Mouse (Mus musculus) erythroblast, adult 5-6 weeks (primary cell): ENCODE measurements around the gene Crtc3. TPM values are rescaled to one million over a fixed set of nuclear protein-coding genes. Genes with fewer than 3 reads are reported as not detected.

Experiments
- ATAC-seq: replicated peaks from 2 replicates; pipeline ENCODE4 v1.8.0; 2016; ENCODE audit warnings: moderate number of reproducible peaks, mild to moderate bottlenecking, moderate TSS enrichment, inconsistent platforms; ENCODE audit not compliant: poor library complexity, low FRiP score, severe bottlenecking
- total RNA-seq, 2 experiments: library from RNA; stranded (forward) in 1 of 2; stranded (reverse) in 1 of 2; fragments of 150-400 nt in 1 of 2; fragments of 200-764, 138-1000 nt in 1 of 2; gene quantifications; 2 replicates each; pipeline versions ENCODE4 v1.2.3 to v1.2.4; 2015 to 2017; ENCODE audit warnings: low replicate concordance in 2 of 2

The Crtc3 gene
- total RNA-seq, 2 experiments from 2014 or later = 1.5 to 11.8 TPM

DNA sequence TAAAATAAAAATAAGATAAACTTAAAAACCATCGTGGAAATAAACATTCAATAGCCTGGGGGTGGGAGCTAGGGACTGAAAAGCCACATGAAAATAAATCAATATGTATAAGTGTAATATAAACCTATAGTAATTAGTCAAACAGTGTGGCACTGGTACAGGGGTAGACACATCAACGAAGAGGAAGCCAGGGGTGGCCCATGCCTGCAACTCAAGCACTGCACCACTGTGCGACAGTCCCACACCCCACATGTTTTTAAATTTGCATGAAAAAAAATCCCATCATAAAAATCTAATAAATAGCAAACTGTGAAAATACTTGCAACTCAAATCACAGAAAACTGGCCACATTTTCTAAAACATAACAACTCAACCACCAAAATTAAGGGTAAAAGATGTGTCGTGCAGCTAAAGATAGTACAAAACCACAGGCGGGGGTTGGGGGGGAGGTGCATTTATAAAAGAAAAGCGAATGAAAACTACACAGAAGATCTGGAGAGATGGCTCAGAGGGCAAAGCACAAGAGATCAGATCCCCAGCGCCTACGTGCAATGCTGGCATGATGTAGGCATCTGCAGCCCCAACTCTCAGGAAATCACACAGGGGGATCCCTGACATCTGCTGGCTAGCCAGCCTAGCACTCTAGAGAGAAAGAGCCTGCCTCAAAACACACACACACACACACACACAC, 45.6 kb downstream of the Crtc3 start:
- no peak for ATAC-seq

DNA sequence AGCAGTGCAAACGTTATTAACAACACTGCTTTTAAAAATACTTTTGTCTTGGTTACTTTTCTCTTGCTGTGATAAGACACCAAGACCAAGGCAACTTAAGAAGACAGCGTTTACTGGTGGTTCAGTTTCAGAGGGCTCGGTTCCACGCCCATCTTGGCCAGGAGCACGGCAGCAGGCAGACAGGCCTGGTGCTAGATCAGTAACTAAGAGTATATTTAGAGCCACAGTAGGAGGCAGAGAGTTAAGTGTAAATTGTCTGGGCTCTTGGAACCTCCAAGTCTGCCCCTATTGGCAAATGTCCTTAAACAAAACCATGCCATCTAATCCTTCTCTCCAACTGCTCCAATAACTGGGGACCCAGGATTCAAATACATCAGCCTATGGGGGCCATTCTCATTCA, 46.1 kb downstream of the Crtc3 start:
- ATAC-seq = no peak

DNA sequence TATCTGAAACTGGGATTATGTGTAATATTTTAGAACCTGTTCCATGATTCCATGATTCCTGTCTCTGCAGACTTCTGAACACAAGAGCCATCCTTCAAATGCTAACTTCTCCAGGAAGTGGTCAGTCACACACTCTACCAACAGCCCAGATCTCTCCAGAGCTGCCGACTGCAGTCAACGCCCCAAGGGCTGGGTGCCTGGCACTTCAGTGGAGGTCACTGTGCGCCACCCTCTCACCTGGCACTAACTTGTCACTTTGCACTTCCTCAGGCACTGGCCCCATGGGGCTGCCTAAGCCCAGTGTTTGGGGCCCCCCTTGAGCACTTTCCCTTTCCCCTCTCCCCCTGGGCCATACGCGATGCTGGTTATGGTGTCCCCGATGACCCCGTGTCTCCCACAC, 46.8 kb downstream of the Crtc3 start:
- ATAC-seq = no peak

DNA sequence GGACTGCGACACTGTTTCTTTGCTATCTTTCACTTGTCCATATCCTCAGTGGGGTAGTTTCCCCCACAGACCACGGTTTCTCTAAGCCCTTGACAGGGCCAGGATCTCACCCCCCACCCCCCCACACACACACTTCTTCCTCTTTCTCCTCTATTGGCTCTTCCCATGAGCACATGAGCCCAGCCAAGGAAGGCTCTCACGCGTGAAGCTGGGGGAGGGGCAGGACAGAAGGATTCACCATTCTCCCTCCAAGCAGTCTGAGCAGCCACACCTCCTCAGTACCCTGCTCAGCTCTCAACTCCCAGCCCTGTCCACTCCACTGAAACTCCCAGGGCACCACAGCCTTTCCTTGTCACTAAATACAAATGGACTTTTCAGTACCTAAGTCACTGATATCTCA, 47.2 kb downstream of the Crtc3 start:
- no peak for ATAC-seq

GRCm38 (mm10) chr7:80639981-80640380, 48.7 kb downstream of the Crtc3 start:
- no peak for ATAC-seq

DNA sequence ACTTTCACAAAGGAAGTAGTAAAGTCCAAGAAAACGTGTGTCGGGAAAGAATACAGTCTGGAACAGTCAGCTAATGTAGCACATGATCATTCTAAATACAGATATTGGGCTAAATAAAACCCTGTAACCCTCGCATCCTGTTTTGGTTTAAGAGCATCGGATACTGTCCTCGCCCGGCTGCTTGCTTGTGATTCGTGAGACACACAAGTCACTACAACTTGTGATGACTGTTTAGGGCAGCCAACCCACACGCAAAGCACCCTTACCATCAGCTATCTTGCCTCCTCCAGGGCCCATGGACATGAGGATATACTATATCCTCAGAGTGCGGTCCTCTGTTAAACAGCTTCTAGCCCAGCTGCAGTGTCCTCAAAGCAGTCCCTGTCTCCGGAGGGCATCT, 50.2 kb downstream of the Crtc3 start:
- no peak for ATAC-seq

DNA sequence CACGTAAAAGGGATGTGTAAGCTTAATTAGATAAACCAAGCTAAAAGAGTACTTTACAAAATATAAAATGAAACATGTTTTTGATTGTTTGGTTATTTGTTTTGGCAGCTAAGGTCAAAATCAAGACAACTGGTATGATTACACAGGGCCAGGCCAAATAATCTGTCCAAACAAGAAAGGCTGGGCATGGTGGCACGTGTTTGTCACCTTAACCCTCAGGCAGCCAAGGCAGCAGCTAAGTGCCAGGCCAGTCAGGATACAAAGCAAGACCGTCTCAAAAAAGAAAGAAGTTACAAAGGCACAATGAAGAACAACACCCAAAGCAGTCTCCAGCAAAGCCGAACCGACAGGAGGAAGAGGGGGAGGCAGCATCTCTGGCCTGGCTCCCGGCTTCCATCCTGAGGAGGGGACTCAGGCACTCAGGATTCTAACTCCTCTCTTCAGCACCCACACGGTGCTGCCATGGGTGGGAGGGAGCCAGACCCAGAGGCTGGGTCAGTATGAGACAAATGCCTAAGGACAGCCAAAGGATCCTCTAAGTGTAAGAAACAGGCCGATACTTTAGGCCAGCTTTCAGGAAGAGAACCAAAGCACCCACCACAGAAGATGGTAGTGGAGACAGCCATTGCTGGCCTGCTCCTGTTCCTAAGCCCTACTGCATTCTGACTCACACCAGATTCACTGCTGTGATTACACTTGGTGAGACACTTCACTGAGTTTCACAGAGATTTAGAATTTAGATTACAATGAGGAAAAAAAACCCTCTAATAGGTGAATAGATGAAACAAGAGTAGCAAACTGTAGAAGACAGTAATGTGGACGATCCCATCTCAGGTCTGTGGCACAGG, 51.5 kb downstream of the Crtc3 start:
- no peak for ATAC-seq

DNA sequence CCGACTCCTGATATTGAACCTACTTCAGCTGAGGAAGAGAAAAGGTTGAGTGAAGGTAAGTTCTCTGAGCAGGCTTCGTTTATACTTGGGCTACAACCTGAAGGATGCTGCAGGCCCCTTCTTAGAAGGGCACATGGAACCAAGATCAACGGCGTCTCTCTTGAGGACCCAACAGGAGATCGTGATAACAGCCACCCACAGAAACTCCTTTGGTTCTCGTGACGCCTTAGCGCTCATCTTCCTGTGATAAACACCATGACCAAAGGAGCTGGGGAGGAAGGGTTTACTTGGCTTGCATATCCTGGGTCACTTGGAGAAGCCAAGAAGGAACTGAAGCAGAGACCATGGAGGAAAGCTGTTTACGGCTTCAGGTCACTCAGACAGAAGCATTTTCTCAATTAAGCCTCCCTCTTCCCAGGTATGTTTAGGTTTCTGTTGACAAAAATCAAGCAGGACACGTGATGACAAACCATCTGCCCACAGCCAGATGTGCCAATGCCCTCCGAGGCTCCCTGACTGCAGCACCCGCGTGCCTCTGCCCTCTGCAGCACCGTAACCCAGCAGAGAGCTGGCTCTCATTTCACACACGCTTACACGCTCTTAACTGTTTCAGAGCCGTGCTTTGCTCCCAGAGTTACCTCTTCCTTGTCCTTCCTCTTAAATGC, 52.3 kb downstream of the Crtc3 start:
- no peak for ATAC-seq

DNA sequence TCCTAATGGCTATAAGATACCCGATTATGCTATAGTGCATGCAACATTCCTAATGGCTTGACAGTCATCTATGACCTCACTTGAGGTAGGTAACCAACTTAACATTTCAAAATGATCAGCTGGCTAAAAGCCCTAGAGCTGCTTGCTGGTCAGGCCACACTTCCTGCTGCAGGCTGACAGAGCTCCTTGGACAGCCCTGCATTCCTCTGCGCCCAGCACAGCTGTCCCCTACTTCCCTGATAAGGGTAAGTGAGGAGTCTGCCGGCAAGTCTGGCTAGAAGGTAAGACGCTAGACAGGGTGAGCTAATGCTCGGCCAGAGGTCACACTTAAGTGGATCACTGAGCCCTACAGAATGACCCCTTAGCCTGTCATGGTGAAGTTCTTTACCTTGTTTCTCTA, 52.8 kb downstream of the Crtc3 start:
- no peak for ATAC-seq

DNA sequence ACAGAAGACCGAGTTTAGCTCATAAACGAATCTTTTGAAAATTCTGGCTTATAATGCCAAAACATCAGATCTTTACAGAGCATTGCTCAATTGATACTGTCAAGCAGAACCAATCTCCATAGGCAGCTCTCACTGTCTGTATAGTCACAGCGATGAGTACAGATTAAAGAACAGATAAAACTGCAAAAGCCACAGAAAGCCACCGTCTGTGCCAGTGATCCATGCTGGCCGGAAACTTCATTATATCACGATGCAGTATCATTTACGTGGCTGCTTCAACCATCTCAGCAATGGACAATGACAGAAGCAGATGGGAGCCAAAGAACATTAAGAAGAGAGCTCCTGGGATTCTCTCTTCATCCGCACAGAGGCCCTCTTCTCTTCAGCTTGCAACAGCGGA, 53.9 kb downstream of the Crtc3 start:
- no peak for ATAC-seq

DNA sequence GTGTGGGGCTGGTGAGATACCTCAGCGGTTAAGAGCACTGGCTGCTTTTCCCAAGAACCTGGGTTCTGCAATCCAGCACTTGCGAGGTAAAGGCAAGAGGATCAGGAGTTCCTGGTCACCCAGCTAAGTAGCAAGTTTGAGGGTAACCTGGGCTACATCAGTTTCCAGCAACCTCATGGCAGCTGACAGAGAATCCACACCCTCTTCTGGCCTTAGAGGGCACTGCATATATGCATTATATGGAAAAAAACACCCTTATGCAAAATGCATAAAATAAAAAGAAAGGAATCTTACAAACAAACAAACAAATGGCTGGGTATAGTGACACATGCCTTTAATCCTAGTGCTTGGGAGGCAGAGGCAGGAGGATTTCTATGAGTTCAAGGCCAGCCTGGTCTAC, 55.0 kb downstream of the Crtc3 start:
- no peak for ATAC-seq

DNA sequence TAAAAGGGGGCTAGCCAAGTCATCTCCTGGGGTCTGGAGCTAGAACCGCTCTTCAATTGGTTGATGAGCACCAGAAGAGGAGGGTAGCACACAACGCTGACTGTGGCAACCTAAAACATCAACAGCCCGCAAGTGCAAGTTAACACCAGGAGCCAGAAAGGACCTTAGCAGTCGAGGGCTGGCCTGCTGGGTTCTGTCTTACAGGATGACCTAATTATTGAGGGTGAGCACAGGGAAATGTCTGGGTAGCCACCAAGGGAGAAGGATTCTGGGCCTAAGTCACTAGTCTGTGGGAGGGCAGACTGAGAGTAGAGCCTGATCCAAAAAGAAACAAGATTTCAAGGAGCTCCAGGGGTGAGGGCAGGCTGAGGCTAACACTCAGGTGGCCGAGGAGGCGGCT, 56.7 kb downstream of the Crtc3 start:
- ATAC-seq = no peak

GRCm38 (mm10) chr7:80631405-80631804, 57.3 kb downstream of the Crtc3 start:
- ATAC-seq = no peak

- no peak for ATAC-seq
Observed at GRCm38 (mm10) chr7:80629369-80629768, 59.3 kb downstream of the Crtc3 start.

DNA sequence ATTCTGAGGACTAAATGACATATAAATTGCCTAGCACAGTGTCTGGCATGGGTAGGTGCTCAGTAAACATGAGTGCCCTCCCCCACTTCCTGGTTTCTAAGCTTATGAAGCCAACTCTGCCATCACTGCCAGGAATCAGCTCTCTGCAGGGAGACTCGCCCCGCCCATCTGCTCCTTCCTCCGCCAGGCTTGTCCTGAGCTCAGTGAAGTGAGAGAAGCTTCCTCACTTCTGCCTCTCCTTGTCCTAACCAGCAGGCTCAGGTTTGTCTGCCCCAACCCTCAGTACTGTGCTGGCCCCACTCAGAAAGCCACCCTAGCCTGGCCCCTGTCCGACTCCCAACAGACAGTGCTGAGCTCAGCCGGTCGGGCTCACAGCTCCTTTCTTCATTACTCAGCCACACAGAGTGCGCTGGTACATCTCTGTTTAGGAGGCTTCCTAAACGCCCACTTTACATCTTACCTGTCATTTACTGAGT, 59.9 kb downstream of the Crtc3 start:
- ATAC-seq = peak; percentile 32

- ATAC-seq = no peak
Observed at GRCm38 (mm10) chr7:80626943-80627342, 61.7 kb downstream of the Crtc3 start.

DNA sequence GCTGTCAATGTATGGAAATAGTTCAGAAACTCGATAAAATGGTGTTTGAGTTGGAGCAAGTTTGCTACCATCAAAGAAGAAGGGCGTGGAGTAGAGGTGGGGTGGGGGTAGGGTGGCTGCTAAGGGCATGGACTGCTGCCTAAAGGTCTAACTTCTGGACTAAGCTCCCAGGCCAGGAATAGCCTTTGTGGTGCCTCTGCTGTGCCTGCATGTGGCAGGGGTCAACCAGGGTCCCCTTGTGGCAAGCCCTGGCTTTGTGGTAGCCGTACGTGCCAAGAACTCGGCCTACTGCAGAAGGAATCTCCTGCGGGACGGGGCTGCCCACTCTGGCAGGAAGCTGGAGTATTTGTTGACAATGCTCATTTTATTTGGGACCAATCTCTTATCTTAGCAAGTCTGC, 62.8 kb downstream of the Crtc3 start:
- ATAC-seq = no peak

DNA sequence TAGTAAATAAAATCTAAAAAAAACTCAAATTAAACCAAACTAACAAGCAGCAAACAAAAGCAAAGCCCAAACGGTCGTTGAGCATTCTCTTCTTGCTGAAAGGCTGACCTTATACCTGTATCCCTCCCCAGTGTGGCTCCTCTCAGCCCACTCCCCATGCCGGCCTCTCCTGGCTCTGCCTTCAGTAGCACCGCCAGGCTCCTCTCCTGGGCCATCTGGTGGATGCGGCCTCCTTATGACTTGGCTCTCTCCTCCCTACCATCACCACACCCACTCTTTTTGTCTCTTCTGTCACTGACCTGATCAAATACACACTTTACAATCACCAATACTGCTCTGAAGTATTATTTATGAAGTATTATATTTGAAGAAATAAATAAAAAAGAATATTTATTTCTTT, 65.4 kb downstream of the Crtc3 start:
- ATAC-seq = no peak

DNA sequence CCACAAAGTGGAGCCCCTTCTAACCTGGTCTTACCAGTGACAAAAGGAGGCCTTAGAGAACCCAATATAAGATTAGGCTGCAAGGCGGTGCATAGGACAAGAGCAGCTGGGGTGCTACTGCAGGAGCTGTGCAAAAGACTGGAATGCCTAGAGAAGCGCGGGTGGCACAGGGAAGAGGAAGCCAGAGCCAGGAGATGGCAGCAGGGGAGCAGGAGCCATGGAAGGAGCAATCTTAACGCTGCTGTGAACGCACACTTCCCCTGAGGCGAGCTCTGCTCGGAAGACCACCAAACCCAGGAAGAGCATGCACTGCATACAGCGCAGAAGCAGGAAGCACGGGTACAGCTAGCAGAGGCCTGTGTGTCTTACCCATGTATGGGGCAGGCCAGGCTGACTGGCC, 72.6 kb downstream of the Crtc3 start:
- no peak for ATAC-seq

GRCm38 (mm10) chr7:80614042-80614441, 74.6 kb downstream of the Crtc3 start:
- ATAC-seq = no peak
